Mouse (Mus musculus): ENCODE measurements at regions not wholly inside any gene's neighbourhood (a gene's known extent, or its start where the extent isn't known, plus 50 kb on each side); places are given as distances from the start of the nearest gene placed in this dataset.
"Not testable (repeated sequence)": the region's sequence is repeated elsewhere in the genome, so short reads cannot be mapped to it uniquely, and the experiment has no call there.

- ATAC-seq (replicated peaks; ENCODE audit: low FRiP score, low TSS enrichment, poor library complexity, severe bottlenecking) = no peak
These were observed 502.5 kb upstream of the Clint1 start for GRCm38 (mm10) chr11:45349331-45349730.

GRCm38 (mm10) chr11:45365343-45365742 lies 486.5 kb upstream of the Clint1 start:
- no peak for ATAC-seq (replicated peaks; ENCODE audit: low FRiP score, low TSS enrichment, poor library complexity, severe bottlenecking)

GRCm38 (mm10) chr11:45389243-45390146 lies 462.4 kb upstream of the Clint1 start:
- no peak for ATAC-seq (replicated peaks; ENCODE audit: low FRiP score, low TSS enrichment, poor library complexity, severe bottlenecking)

- ATAC-seq (replicated peaks; ENCODE audit: low FRiP score, low TSS enrichment, poor library complexity, severe bottlenecking) = no peak
These were observed 455.8 kb upstream of the Clint1 start for GRCm38 (mm10) chr11:45396009-45396408.

GRCm38 (mm10) chr11:45398188-45398587 lies 453.7 kb upstream of the Clint1 start:
- ATAC-seq (replicated peaks; ENCODE audit: low FRiP score, low TSS enrichment, poor library complexity, severe bottlenecking) = no peak

GRCm38 (mm10) chr11:45404377-45405029 lies 447.3 kb upstream of the Clint1 start:
- no peak for ATAC-seq (replicated peaks; ENCODE audit: low FRiP score, low TSS enrichment, poor library complexity, severe bottlenecking)

GRCm38 (mm10) chr11:45424066-45424465 lies 427.8 kb upstream of the Clint1 start:
- not testable (repeated sequence) for ATAC-seq (replicated peaks; ENCODE audit: low FRiP score, low TSS enrichment, poor library complexity, severe bottlenecking)

GRCm38 (mm10) chr11:45440937-45441720 lies 410.7 kb upstream of the Clint1 start:
- no peak for ATAC-seq (replicated peaks; ENCODE audit: low FRiP score, low TSS enrichment, poor library complexity, severe bottlenecking)

GRCm38 (mm10) chr11:45446512-45446911 lies 405.3 kb upstream of the Clint1 start:
- ATAC-seq (replicated peaks; ENCODE audit: low FRiP score, low TSS enrichment, poor library complexity, severe bottlenecking) = no peak

- no peak for ATAC-seq (replicated peaks; ENCODE audit: low FRiP score, low TSS enrichment, poor library complexity, severe bottlenecking)
These were observed 397.6 kb upstream of the Clint1 start for GRCm38 (mm10) chr11:45454234-45454633.

- no peak for ATAC-seq (replicated peaks; ENCODE audit: low FRiP score, low TSS enrichment, poor library complexity, severe bottlenecking)
These were observed 396.9 kb upstream of the Clint1 start for GRCm38 (mm10) chr11:45454933-45455332.

- ATAC-seq (replicated peaks; ENCODE audit: low FRiP score, low TSS enrichment, poor library complexity, severe bottlenecking) = no peak
These were observed 395.1 kb upstream of the Clint1 start for GRCm38 (mm10) chr11:45456724-45457123.

GRCm38 (mm10) chr11:45457597-45457996 lies 394.3 kb upstream of the Clint1 start:
- ATAC-seq (replicated peaks; ENCODE audit: low FRiP score, low TSS enrichment, poor library complexity, severe bottlenecking) = no peak

- no peak for ATAC-seq (replicated peaks; ENCODE audit: low FRiP score, low TSS enrichment, poor library complexity, severe bottlenecking)
These were observed 391.7 kb upstream of the Clint1 start for GRCm38 (mm10) chr11:45460000-45460792.

- no peak for ATAC-seq (replicated peaks; ENCODE audit: low FRiP score, low TSS enrichment, poor library complexity, severe bottlenecking)
These were observed 387.4 kb upstream of the Clint1 start for GRCm38 (mm10) chr11:45464501-45464900.

- ATAC-seq (replicated peaks; ENCODE audit: low FRiP score, low TSS enrichment, poor library complexity, severe bottlenecking) = no peak
These were observed 385.5 kb upstream of the Clint1 start for GRCm38 (mm10) chr11:45466350-45466749.

- ATAC-seq (replicated peaks; ENCODE audit: low FRiP score, low TSS enrichment, poor library complexity, severe bottlenecking) = no peak
These were observed 379.7 kb upstream of the Clint1 start for GRCm38 (mm10) chr11:45472171-45472570.

GRCm38 (mm10) chr11:45476917-45477316 lies 374.9 kb upstream of the Clint1 start:
- ATAC-seq (replicated peaks; ENCODE audit: low FRiP score, low TSS enrichment, poor library complexity, severe bottlenecking) = no peak

- no peak for ATAC-seq (replicated peaks; ENCODE audit: low FRiP score, low TSS enrichment, poor library complexity, severe bottlenecking)
These were observed 365.9 kb upstream of the Clint1 start for GRCm38 (mm10) chr11:45485950-45486349.

Data from megakaryocyte-erythroid progenitor cell, adult 5-6 weeks (primary cell).